Mouse (Mus musculus): ENCODE measurements around the gene Tfcp2. TPM values are rescaled to one million over a fixed set of nuclear protein-coding genes. Genes with fewer than 3 reads are reported as not detected.

The Tfcp2 gene
- polyA plus RNA-seq, 1 experiment, result 9.4 TPM

DNA sequence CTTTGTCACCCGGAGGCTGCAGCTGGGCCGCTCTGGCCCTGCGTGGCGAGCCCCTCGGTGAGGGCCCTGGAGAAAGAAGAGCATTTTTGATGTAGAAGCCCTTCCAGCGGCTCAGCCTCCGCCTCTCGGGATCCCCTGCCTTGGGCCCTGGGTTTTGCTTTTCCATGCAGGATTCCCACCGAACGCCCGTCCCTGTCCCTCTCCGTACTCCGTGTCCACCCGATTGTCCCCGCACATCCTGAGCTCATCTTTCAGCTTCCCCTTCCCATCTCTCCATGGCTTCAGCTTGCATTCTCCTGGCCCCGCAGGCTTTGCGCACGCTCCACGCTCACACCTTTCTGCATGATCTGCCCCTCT, 82.6 kb downstream of the Tfcp2 start:
- TF ChIP-seq POLR2A (IDR thresholded peaks at IDR 0.05; ENCODE audit: borderline replicate concordance, low read depth, low read length), result no peak
- no peak for TF ChIP-seq CTCF (IDR thresholded peaks at IDR 0.05; ENCODE audit: low read depth, low read length)
- Histone ChIP-seq H3K27ac (ENCODE audit: insufficient read depth, low read depth, low read length) (peak overlapping the region; percentile 46), H3K4me1 (ENCODE audit: control insufficient read depth, insufficient read depth, low read length) (peaks cover 10% of the 10 kb centered on the region), H3K4me3 (ENCODE audit: insufficient read depth, low read length) (peak overlapping the region; percentile 84)

DNA sequence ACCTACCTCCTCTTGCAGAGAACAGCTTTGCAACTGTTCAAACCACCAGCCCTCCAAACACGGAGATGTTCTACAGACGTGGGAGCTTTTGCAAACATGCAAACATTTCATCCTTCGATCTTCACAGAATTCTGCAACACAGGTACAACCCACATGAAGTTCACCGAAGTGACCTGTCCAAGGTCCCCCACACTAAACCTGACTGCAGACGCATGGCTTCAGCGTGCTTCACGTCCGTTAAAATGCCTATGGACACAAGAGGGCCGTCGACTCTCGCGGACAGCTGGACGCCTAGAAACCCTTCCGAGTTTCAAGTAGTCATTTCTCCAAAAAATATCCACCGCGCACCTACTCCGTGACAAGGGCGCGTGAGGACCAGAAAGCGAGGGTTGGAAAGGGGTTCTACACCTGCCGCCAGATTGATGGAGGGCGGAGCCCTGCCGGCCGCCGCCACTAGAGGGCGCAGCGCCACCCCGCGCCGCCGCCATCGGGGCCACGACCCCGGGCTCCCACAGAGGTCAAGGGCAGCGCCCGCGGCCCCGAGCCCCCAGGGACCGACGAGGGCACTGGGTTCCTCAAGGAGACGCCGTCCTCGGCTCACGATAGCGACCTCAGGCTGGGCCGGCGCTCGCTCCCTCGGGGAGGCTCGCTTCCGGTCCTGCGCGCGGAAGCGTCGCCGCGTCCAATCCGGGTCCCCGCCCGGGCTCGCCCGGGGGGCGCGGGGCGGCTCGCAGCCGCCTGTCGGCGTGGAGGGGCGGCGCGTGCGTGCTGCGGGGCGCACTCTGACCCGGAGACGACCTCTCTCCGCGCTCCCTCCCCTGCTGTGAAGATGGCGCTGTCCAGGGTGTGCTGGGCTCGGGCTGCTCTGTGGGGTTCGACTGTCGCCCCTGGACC, 83.3 kb downstream of the Tfcp2 start, which contains the start of gene Letmd1:
Letmd1 (plus strand) TSS at position 729 of the 894 bp plus-strand sequence.
- peaks cover 10% of the 10 kb centered on the region for H3K4me1 ChIP-seq (ENCODE audit: control insufficient read depth, insufficient read depth, low read length)
- H3K27ac ChIP-seq (ENCODE audit: insufficient read depth, low read depth, low read length), result peak within 1 kb of the TSS; percentile 73
- TF ChIP-seq CTCF (IDR thresholded peaks at IDR 0.05; ENCODE audit: low read depth, low read length) (peak; percentile 95), POLR2A (IDR thresholded peaks at IDR 0.05; ENCODE audit: borderline replicate concordance, low read depth, low read length) (peak; percentile 25; the same call in 1 of the 2 replicates)

GRCm38 (mm10) chr15:100467738-100468137, 84.1 kb downstream of the Tfcp2 start:
- TF ChIP-seq CTCF (IDR thresholded peaks at IDR 0.05; ENCODE audit: low read depth, low read length), result no peak
- no peak for TF ChIP-seq POLR2A (IDR thresholded peaks at IDR 0.05; ENCODE audit: borderline replicate concordance, low read depth, low read length)
- Histone ChIP-seq H3K27ac (ENCODE audit: insufficient read depth, low read depth, low read length) (no peak overlapping the region), H3K4me3 (ENCODE audit: insufficient read depth, low read length) (peak overlapping the region; percentile 84), H3K4me1 (ENCODE audit: control insufficient read depth, insufficient read depth, low read length) (peaks cover 13% of the 10 kb centered on the region)

More for the DNA sequence above, 83.3 kb downstream of the Tfcp2 start, which contains the start of gene Letmd1:
- H3K4me3 ChIP-seq (ENCODE audit: insufficient read depth, low read length), result peak within 1 kb of the TSS; percentile 84

GRCm38 (mm10) chr15:100465432-100465831, 86.4 kb downstream of the Tfcp2 start:
- TF ChIP-seq POLR2A (IDR thresholded peaks at IDR 0.05; ENCODE audit: borderline replicate concordance, low read depth, low read length), result no peak
- TF ChIP-seq CTCF (IDR thresholded peaks at IDR 0.05; ENCODE audit: low read depth, low read length), result no peak
- H3K27ac ChIP-seq (ENCODE audit: insufficient read depth, low read depth, low read length), result no peak overlapping the region
- H3K4me3 ChIP-seq (ENCODE audit: insufficient read depth, low read length), result no peak overlapping the region
- peaks cover 32% of the 10 kb centered on the region for H3K4me1 ChIP-seq (ENCODE audit: control insufficient read depth, insufficient read depth, low read length)

- H3K4me3 ChIP-seq (ENCODE audit: insufficient read depth, low read length), result no peak overlapping the region
- H3K27ac ChIP-seq (ENCODE audit: insufficient read depth, low read depth, low read length), result no peak overlapping the region
- H3K4me1 ChIP-seq (ENCODE audit: control insufficient read depth, insufficient read depth, low read length), result peaks cover 25% of the 10 kb centered on the region
- no peak for TF ChIP-seq POLR2A (IDR thresholded peaks at IDR 0.05; ENCODE audit: borderline replicate concordance, low read depth, low read length)
- TF ChIP-seq CTCF (IDR thresholded peaks at IDR 0.05; ENCODE audit: low read depth, low read length), result peak; percentile 60
These were observed 88.1 kb downstream of the Tfcp2 start for GRCm38 (mm10) chr15:100463712-100464111.

GRCm38 (mm10) chr15:100462086-100462485, 89.7 kb downstream of the Tfcp2 start:
- H3K27ac ChIP-seq (ENCODE audit: insufficient read depth, low read depth, low read length), result peak overlapping the region; percentile 84
- TF ChIP-seq POLR2A (IDR thresholded peaks at IDR 0.05; ENCODE audit: borderline replicate concordance, low read depth, low read length) (no peak), CTCF (IDR thresholded peaks at IDR 0.05; ENCODE audit: low read depth, low read length) (no peak)
- no peak overlapping the region for H3K4me3 ChIP-seq (ENCODE audit: insufficient read depth, low read length)
- peaks cover 22% of the 10 kb centered on the region for H3K4me1 ChIP-seq (ENCODE audit: control insufficient read depth, insufficient read depth, low read length)

- H3K4me3 ChIP-seq (ENCODE audit: insufficient read depth, low read length), result no peak overlapping the region
- TF ChIP-seq POLR2A (IDR thresholded peaks at IDR 0.05; ENCODE audit: borderline replicate concordance, low read depth, low read length) (no peak), CTCF (IDR thresholded peaks at IDR 0.05; ENCODE audit: low read depth, low read length) (no peak)
- H3K27ac ChIP-seq (ENCODE audit: insufficient read depth, low read depth, low read length), result peak overlapping the region; percentile 84
- H3K4me1 ChIP-seq (ENCODE audit: control insufficient read depth, insufficient read depth, low read length), result peaks cover 22% of the 10 kb centered on the region
These were observed 90.2 kb downstream of the Tfcp2 start for GRCm38 (mm10) chr15:100461646-100462045.

GRCm38 (mm10) chr15:100460942-100461341, 90.9 kb downstream of the Tfcp2 start:
- no peak overlapping the region for H3K4me3 ChIP-seq (ENCODE audit: insufficient read depth, low read length)
- no peak for TF ChIP-seq POLR2A (IDR thresholded peaks at IDR 0.05; ENCODE audit: borderline replicate concordance, low read depth, low read length)
- TF ChIP-seq CTCF (IDR thresholded peaks at IDR 0.05; ENCODE audit: low read depth, low read length), result no peak
- H3K27ac ChIP-seq (ENCODE audit: insufficient read depth, low read depth, low read length), result peak overlapping the region; percentile 84
- peaks cover 22% of the 10 kb centered on the region for H3K4me1 ChIP-seq (ENCODE audit: control insufficient read depth, insufficient read depth, low read length)

DNA sequence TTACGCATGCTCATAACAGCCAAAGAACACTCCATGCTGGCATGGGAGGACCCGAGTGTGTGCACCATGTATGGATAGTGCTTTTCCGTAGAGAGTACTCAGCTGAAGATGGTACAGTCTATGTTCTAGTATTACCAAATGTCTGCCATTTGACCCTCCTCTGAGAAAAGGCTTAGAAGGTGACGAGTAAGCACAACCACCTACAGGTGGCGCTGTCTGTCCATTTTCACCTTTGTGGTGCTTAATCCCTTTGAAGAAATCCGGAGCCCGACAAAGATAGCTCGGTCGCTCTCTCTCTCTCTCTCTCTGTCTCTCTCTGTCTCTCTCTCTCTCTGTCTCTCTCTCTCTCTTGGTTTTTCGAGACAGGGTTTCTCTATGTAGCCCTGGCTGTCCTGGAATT, 93.8 kb downstream of the Tfcp2 start:
- Histone ChIP-seq H3K27ac (ENCODE audit: insufficient read depth, low read depth, low read length) (no peak overlapping the region), H3K4me1 (ENCODE audit: control insufficient read depth, insufficient read depth, low read length) (peaks cover 22% of the 10 kb centered on the region), H3K4me3 (ENCODE audit: insufficient read depth, low read length) (no peak overlapping the region)
- no peak for TF ChIP-seq POLR2A (IDR thresholded peaks at IDR 0.05; ENCODE audit: borderline replicate concordance, low read depth, low read length)

DNA sequence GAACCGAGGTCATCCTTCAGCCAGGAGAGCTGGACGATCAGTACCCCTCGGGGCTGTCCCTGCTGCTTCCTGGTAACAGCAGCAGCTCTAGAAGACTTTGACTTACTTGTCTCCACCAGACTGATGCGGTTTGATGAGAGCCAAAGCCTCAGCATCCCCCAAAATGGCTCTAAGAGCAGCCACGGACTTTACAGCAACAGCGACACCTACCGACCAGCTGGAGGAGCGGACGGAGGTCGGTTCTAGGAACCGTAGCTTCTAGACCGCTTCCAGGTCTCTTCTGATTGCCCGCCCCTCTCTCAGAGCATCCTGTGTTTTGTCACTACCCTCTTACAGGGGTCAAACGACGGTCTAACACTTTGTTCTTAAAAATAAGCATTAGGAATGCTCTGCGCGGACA, 94.5 kb downstream of the Tfcp2 start:
- Histone ChIP-seq H3K4me3 (ENCODE audit: insufficient read depth, low read length) (peak overlapping the region; percentile 13; the same call in 1 of the 2 replicates), H3K27ac (ENCODE audit: insufficient read depth, low read depth, low read length) (no peak overlapping the region), H3K4me1 (ENCODE audit: control insufficient read depth, insufficient read depth, low read length) (peaks cover 15% of the 10 kb centered on the region)
- peak; percentile 94 for TF ChIP-seq CTCF (IDR thresholded peaks at IDR 0.05; ENCODE audit: low read depth, low read length)
- TF ChIP-seq POLR2A (IDR thresholded peaks at IDR 0.05; ENCODE audit: borderline replicate concordance, low read depth, low read length), result no peak

Data from bone marrow macrophage, adult 2 months (primary cell).